Mouse (Mus musculus): ENCODE measurements around the gene Hnrnpl. TPM values are rescaled to one million over a fixed set of nuclear protein-coding genes. Genes with fewer than 3 reads are reported as not detected.

Hnrnpl gene
- polyA plus RNA-seq, 1 experiment from 2014 or later: 239 TPM

DNA sequence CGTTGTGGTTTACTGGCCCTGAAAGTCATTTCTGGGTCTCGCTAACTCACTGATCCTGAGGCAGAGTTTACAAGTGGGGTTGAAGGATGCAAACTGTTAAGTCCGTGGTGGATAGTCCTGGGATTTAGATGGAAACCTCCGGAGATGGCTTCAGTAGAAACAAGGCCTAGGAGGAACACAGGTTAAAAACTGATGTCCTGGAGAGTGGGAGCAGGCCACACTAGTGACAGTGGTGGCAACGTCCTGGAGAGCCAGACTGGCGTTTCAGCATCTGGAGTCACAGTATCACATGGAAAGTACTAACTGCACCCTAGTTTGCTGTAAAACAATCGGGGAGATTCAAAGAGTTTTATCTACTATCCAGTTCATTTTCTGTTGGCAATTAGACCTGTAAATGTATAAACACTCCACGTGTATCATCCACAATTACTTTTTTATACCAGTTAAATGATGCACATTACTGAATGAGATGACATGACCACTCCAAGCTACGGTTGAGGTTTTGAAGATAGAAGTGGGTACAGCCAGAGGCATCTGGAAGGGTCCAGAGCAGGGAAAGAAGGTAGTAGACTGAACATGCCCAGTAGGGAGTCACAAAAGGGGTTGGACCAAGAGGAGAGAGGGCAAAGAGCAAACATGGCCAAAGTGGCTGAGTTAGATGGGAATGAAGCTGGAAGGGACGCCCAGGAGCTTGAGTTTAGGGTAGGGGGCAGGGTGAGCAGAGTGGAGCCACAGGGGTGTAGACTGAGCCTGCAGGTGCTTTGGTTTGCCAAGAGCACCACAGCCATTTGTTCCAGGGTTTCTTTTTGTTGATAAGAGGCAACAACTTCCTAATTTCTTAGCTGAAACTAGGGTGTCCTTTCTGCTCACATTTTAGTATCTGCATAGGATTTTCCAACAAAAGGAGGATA lies 14.9 kb downstream of the Hnrnpl start:
- Histone ChIP-seq H3K4me1 (peaks cover 32% of the 10 kb centered on the region; the same call in 1 of the 2 replicates), H3K36me3 (peaks cover 34% of the 10 kb centered on the region)

DNA sequence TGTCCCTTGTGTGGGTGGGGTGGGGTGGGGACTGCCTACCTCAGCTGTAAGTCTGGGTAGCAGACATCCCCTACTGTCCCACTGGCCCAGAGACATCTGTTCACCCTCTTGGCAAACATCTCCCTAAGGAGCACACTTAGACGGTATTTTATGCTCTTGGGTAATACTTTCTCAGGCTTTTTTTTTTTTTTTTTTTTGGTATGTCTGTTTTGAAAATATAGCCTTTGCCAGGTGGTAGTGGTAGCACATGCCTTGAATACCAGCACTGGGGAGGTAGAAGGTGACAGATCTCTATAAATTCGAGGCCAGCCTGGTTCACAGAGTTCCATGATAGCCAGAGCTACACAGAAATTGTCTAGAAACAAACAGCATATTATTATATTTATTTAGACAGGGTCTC lies 15.6 kb downstream of the Hnrnpl start:
- no peak overlapping the region for H3K4me2 ChIP-seq
- no peaks in the 10 kb centered on the region for H3K27me3 ChIP-seq (replicated peaks)
- no peak overlapping the region for H3K9ac ChIP-seq
- H3K36me3 ChIP-seq: peaks cover 27% of the 10 kb centered on the region
- no peaks in the 10 kb centered on the region for H3K9me3 ChIP-seq
- H3K27ac ChIP-seq: peak overlapping the region; percentile 91; the same call in 1 of the 2 replicates
- H3K4me1 ChIP-seq: peaks cover 30% of the 10 kb centered on the region; the same call in 1 of the 2 replicates
- 32% methylated on average over 2 of the region's 2 CpGs for WGBS
- no peak overlapping the region for H3K4me3 ChIP-seq (replicated peaks)
- no peak for ATAC-seq (ENCODE audit: insufficient read depth, low FRiP score, low read depth)

More for the DNA sequence above, 14.9 kb downstream of the Hnrnpl start:
- Histone ChIP-seq H3K9me3 (no peaks in the 10 kb centered on the region), H3K4me2 (no peak overlapping the region), H3K9ac (no peak overlapping the region), H3K27ac (peak overlapping the region; percentile 23; the same call in 1 of the 2 replicates), H3K27me3 (replicated peaks) (no peaks in the 10 kb centered on the region), H3K4me3 (replicated peaks) (no peak overlapping the region)
- WGBS: 50% methylated on average over 10 of the region's 10 CpGs
- no peak for ATAC-seq (ENCODE audit: insufficient read depth, low FRiP score, low read depth)

DNA sequence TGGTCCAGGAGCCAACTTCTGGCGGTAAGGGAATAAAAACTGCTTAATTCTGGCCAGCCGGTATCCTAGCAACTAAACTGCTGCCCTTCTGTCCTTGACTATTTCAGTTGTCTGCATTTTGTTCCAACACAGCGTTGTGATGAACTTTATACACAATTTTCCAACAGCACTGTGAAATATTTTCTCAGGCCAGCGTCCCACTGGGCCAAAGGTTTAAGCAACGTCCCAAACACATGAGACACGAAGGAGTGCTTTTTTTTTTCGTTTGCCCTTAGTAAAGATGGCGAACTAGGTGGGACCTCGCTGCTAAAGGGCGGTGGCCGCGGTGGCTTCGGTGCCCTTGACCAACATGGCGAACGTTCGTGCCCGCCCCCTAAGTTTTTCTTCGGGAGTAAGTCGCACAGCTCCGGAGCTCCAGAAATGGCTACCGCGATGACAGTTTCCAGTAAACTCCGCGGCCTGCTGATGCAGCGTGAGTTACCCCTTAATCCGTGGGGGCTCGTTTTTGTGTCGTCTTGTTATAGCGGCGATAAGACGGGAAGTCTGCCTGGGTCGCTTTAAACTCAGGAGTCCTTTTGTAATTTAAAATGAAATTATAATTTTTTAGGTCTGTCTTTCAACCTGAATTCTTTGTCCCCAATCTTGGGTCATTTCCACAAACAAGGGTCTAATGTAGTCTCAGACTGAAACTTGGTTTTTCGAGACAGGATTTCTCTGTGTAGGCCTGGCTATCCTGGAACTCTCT lies 16.8 kb downstream of the Hnrnpl start, which contains the start of gene Ech1:
Gene Ech1 (plus strand): TSS at position 277 of the 745 bp plus-strand sequence.
- WGBS: 2% methylated on average over 33 of the region's 33 CpGs
- H3K4me3 ChIP-seq (replicated peaks): peak within 1 kb of the TSS; percentile 49
- H3K27ac ChIP-seq: peak within 1 kb of the TSS; percentile 91
- no peaks in the 10 kb centered on the region for H3K9me3 ChIP-seq
- no peaks in the 10 kb centered on the region for H3K27me3 ChIP-seq (replicated peaks)
- H3K36me3 ChIP-seq: peaks cover 27% of the 10 kb centered on the region
- peak; percentile 73; the same call in 1 of the 2 replicates for ATAC-seq (ENCODE audit: insufficient read depth, low FRiP score, low read depth)
- H3K4me2 ChIP-seq: peak within 1 kb of the TSS; percentile 48
- H3K9ac ChIP-seq: peak within 1 kb of the TSS; percentile 52; the same call in 1 of the 2 replicates
- H3K4me1 ChIP-seq: peaks cover 24% of the 10 kb centered on the region; the same call in 1 of the 2 replicates

DNA sequence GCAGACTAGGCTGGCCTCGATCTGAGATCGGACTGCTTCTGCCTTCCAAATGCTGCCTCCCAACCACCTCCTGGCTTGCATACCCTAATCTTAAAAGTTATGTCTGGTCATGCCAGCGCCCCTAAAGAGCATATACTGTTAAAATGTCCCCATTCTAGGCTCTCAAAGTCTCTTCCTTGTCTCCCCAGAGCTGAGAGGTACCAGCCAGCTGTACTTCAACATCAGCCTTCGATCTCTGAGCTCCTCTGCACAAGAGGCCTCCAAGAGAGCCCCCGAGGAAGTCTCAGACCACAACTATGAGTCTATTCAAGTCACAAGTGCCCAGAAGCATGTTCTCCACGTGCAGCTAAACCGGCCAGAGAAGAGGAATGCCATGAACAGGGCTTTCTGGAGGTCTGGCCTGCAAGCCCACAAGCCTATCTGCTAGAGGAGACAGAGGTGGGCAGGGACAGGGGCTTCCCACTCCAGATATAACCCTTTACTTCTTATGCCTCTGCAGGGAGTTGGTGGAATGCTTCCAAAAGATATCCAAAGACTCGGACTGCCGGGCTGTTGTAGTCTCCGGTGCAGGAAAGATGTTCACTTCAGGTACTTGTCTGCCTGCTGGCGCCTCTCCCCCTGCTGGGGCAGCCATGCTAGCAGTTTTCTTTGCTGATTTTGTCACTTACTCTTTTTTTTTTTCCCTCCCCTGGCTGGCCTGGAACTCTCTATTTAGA lies 17.5 kb downstream of the Hnrnpl start:
- no peak for ATAC-seq (ENCODE audit: insufficient read depth, low FRiP score, low read depth)
- Histone ChIP-seq H3K27ac (peak overlapping the region; percentile 91), H3K4me2 (peak overlapping the region; percentile 48), H3K27me3 (replicated peaks) (no peaks in the 10 kb centered on the region), H3K4me1 (peaks cover 17% of the 10 kb centered on the region; the same call in 1 of the 2 replicates), H3K9ac (peak overlapping the region; percentile 52; the same call in 1 of the 2 replicates), H3K9me3 (no peaks in the 10 kb centered on the region), H3K4me3 (replicated peaks) (peak overlapping the region; percentile 49), H3K36me3 (peaks cover 22% of the 10 kb centered on the region)
- 48% methylated on average over 11 of the region's 11 CpGs for WGBS

DNA sequence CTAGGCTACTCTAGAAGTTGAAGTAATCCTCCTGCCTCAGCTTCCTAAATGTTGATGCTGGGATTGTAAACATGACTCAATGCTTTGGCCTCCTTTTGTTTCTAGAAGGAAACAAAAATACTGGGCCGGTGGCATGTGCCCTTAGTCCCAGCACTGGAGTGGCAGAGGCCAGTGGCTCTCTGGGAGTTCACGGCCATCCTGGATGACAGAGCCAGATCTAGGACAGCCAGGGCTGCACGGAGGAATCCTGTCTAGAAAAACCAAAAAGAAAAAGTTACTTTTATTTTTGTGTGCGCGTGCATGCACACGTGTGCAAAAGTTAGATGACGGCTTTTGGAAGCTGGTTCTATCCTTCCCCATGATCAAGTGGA lies 18.0 kb downstream of the Hnrnpl start:
- Histone ChIP-seq H3K4me2 (peak overlapping the region; percentile 48), H3K4me3 (replicated peaks) (peak overlapping the region; percentile 49; the same call in 1 of the 2 replicates)

DNA sequence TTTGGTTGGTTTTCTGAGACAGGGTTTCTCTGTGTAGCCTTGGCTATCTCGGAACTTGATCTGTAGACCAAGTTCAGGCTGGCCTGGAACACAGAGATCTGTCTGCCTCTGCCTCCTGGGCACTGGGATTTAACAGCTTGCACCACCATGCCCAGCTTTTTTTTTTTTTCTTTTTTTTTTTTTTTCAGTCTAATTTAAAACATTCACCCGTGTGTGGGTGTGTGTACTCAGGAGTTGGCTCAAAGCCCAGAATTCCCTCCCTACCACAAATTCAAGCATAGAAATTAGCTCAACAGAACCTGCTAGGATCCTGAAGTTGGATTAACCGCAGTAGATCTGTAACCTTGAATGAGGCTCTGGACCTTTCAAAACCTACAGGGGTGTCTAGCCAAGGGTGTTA lies 19.0 kb downstream of the Hnrnpl start:
- Histone ChIP-seq H3K27me3 (replicated peaks) (no peaks in the 10 kb centered on the region), H3K4me3 (replicated peaks) (no peak overlapping the region), H3K27ac (peak overlapping the region; percentile 44; the same call in 1 of the 2 replicates), H3K9me3 (no peaks in the 10 kb centered on the region), H3K4me1 (peaks cover 13% of the 10 kb centered on the region; the same call in 1 of the 2 replicates), H3K9ac (no peak overlapping the region), H3K36me3 (peaks cover 17% of the 10 kb centered on the region), H3K4me2 (no peak overlapping the region)
- 0 out of 2 replicates have a peak, but pooled peaks have one; percentile 5 for ATAC-seq (ENCODE audit: insufficient read depth, low FRiP score, low read depth)
- WGBS: 38% methylated on average over 3 of the region's 3 CpGs

More for the DNA sequence above, 18.0 kb downstream of the Hnrnpl start:
- ATAC-seq (ENCODE audit: insufficient read depth, low FRiP score, low read depth): no peak
- peaks cover 16% of the 10 kb centered on the region for H3K36me3 ChIP-seq
- no peaks in the 10 kb centered on the region for H3K27me3 ChIP-seq (replicated peaks)
- H3K4me1 ChIP-seq: peaks cover 14% of the 10 kb centered on the region; the same call in 1 of the 2 replicates
- H3K9ac ChIP-seq: no peak overlapping the region
- 92% methylated on average over 7 of the region's 7 CpGs for WGBS
- no peaks in the 10 kb centered on the region for H3K9me3 ChIP-seq
- H3K27ac ChIP-seq: peak overlapping the region; percentile 91; the same call in 1 of the 2 replicates

DNA sequence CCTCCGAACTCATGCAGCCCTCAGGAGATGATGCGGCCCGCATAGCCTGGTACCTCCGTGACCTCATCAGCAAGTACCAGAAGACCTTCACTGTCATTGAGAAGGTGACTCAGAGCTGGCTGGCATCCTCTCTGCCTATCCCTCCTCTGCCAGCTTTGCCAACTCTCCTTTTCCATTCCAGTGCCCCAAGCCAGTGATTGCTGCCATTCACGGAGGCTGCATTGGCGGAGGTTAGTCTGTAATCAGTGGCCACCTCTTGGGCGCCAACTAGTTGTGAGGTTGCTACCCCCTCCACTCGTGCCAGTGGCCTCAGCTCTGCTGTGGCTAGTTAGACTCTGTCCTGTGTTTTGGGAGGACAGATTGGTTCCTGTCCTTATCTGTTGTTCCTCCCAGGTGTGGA lies 21.5 kb downstream of the Hnrnpl start:
- WGBS: 94% methylated on average over 8 of the region's 8 CpGs
- no peak overlapping the region for H3K4me2 ChIP-seq
- H3K27me3 ChIP-seq (replicated peaks): no peaks in the 10 kb centered on the region
- no peak overlapping the region for H3K4me3 ChIP-seq (replicated peaks)
- H3K9ac ChIP-seq: no peak overlapping the region
- H3K9me3 ChIP-seq: no peaks in the 10 kb centered on the region
- H3K4me1 ChIP-seq: peaks cover 13% of the 10 kb centered on the region; the same call in 1 of the 2 replicates
- H3K36me3 ChIP-seq: peaks cover 12% of the 10 kb centered on the region
- no peak overlapping the region for H3K27ac ChIP-seq
- no peak for ATAC-seq (ENCODE audit: insufficient read depth, low FRiP score, low read depth)

GRCm38 (mm10) chr7:28830981-28831380 lies 22.6 kb downstream of the Hnrnpl start:
- H3K36me3 ChIP-seq: peaks cover 12% of the 10 kb centered on the region
- no peak overlapping the region for H3K9ac ChIP-seq
- H3K27ac ChIP-seq: no peak overlapping the region
- 75% methylated on average over 5 of the region's 5 CpGs for WGBS
- peaks cover 12% of the 10 kb centered on the region; the same call in 1 of the 2 replicates for H3K4me1 ChIP-seq
- no peak overlapping the region for H3K4me2 ChIP-seq
- no peak overlapping the region for H3K4me3 ChIP-seq (replicated peaks)
- no peaks in the 10 kb centered on the region for H3K9me3 ChIP-seq
- ATAC-seq (ENCODE audit: insufficient read depth, low FRiP score, low read depth): no peak
- H3K27me3 ChIP-seq (replicated peaks): no peaks in the 10 kb centered on the region

GRCm38 (mm10) chr7:28831411-28832125 lies 23.2 kb downstream of the Hnrnpl start:
- WGBS: 81% methylated on average over 17 of the region's 17 CpGs
- peaks cover 12% of the 10 kb centered on the region for H3K36me3 ChIP-seq
- peak overlapping the region; percentile 67 for H3K27ac ChIP-seq
- H3K4me1 ChIP-seq: peaks cover 7% of the 10 kb centered on the region; the same call in 1 of the 2 replicates
- no peak overlapping the region for H3K4me2 ChIP-seq
- H3K9me3 ChIP-seq: no peaks in the 10 kb centered on the region
- no peaks in the 10 kb centered on the region for H3K27me3 ChIP-seq (replicated peaks)
- no peak for ATAC-seq (ENCODE audit: insufficient read depth, low FRiP score, low read depth)
- no peak overlapping the region for H3K9ac ChIP-seq
- H3K4me3 ChIP-seq (replicated peaks): no peak overlapping the region

DNA sequence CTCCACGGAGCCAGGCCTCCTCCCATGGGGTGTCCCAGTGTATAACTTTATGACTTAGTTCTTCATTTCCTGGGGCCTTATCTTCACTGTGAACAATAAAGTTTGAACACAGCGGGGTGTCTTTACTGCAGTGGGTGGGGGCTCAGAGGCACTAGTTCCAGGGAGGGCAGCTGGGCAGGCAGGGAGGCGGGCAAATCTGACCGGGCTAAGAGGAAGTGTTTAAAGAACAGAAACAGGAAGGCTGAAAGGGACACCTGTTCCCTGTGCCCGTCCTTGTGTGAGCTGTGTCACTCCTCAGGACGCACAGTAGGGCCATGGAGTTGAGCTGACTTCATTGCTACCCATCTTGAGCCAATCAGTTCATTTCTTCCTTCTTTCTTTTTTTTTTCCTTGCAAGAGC lies 23.8 kb downstream of the Hnrnpl start:
- Histone ChIP-seq H3K4me1 (peaks cover 7% of the 10 kb centered on the region; the same call in 1 of the 2 replicates), H3K4me2 (no peak overlapping the region), H3K4me3 (replicated peaks) (no peak overlapping the region), H3K9ac (no peak overlapping the region), H3K27me3 (replicated peaks) (no peaks in the 10 kb centered on the region), H3K9me3 (no peaks in the 10 kb centered on the region), H3K36me3 (peaks cover 12% of the 10 kb centered on the region), H3K27ac (peak overlapping the region; percentile 67)
- WGBS: 55% methylated on average over 6 of the region's 6 CpGs
- ATAC-seq (ENCODE audit: insufficient read depth, low FRiP score, low read depth): 0 out of 2 replicates have a peak, but pooled peaks have one; percentile 5

All from stomach, embryonic 15.5 days (tissue).